Mouse (Mus musculus) forebrain, embryonic 13.5 days (tissue): ENCODE results near the gene Tbc1d13. TPM values are rescaled to one million over a fixed set of nuclear protein-coding genes. Genes with fewer than 3 reads are reported as not detected.
"Not testable (repeated sequence)": the region's sequence is repeated elsewhere in the genome, so short reads cannot be mapped to it uniquely, and the experiment has no call there.

Source experiments
- ATAC-seq: fragments of 200-750 bp; cut with Nextera tagmentation; 2 replicates; pipeline ENCODE4 v1.8.0; 2017
- H3K27ac ChIP-seq: fragments of 300-500 bp; sonication (generic); 2 replicates; pipeline ENCODE4 v1.5.1; 2015; ENCODE audit warnings: inconsistent platforms, mild to moderate bottlenecking, moderate library complexity
- H3K27me3 ChIP-seq: fragments of 300-500 bp; sonication (generic); 2 replicates; pipeline ENCODE4 v1.6.1; 2015; ENCODE audit warnings: mild to moderate bottlenecking, inconsistent platforms
- H3K36me3 ChIP-seq: fragments of 300-500 bp; sonication (generic); 2 replicates; pipeline ENCODE4 v1.6.1; 2015; ENCODE audit warnings: mild to moderate bottlenecking, inconsistent platforms; ENCODE audit not compliant: poor library complexity, severe bottlenecking
- H3K4me1 ChIP-seq: fragments of 300-500 bp; sonication (generic); 2 replicates; pipeline ENCODE4 v1.6.1; 2015; ENCODE audit warnings: inconsistent platforms
- H3K4me2 ChIP-seq: fragments of 300-500 bp; sonication (generic); 2 replicates; pipeline ENCODE4 v1.6.1; 2015; ENCODE audit warnings: inconsistent platforms, mild to moderate bottlenecking, moderate library complexity
- H3K4me3 ChIP-seq: fragments of 300-500 bp; sonication (generic); 2 replicates; pipeline ENCODE4 v1.5.1; 2015; ENCODE audit warnings: mild to moderate bottlenecking, inconsistent platforms
- H3K9ac ChIP-seq: fragments of 300-500 bp; sonication (generic); 2 replicates; pipeline ENCODE4 v1.6.1; 2015; ENCODE audit warnings: mild to moderate bottlenecking, inconsistent platforms
- H3K9me3 ChIP-seq: fragments of 300-500 bp; sonication (generic); replicated peaks from 2 replicates; pipeline ENCODE4 v1.6.1; 2016; ENCODE audit warnings: inconsistent platforms
- WGBS: fragments of 180-500 bp; shearing (Covaris S2); methylation state at CpG from one replicate; pipeline ENCODE4 v1.1.7; 2015; 5-methylcytosine and 5-hydroxymethylcytosine counted together
- polyA plus RNA-seq: library from polyadenylated mRNA; unstranded; fragments of >200 nt; fragmentation: Nextera tagmentation; extraction: Ambion mirVana; gene quantifications from 2 replicates; pipeline ENCODE4 v1.2.1, GENCODE M21; 2015

Gene Tbc1d13
- polyA plus RNA-seq, 1 experiment from 2014 or later, result 14.1 TPM

DNA sequence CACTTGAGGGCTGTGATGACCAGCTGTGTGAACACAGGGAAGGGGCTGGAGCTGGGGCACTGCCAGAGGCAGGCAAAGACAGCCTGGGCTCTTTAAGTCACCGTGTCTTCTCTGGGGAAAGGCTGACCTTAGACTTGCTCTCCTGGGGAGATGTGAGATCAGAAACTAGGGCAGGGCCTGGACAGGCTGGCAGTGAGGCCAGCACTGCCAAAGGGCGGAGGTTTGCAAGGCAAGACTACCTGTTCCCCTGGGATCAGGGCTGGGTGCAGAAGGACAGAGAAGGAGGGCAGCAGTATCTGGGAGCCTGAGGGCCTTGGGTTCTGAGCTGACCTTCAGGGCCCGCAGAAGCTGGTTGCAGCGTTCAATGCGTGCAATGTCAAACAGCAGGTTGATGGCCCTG is 25.9 kb upstream of the Tbc1d13 start:
- Histone ChIP-seq H3K9me3 (no peaks in the 10 kb centered on the region), H3K27ac (no peak overlapping the region), H3K27me3 (no peaks in the 10 kb centered on the region), H3K4me1 (no peaks in the 10 kb centered on the region), H3K4me2 (no peak overlapping the region), H3K4me3 (no peak overlapping the region), H3K9ac (no peak overlapping the region), H3K36me3 (peaks cover 93% of the 10 kb centered on the region)
- WGBS, result 89% methylated on average over 5 of the region's 5 CpGs
- ATAC-seq, result no peak

DNA sequence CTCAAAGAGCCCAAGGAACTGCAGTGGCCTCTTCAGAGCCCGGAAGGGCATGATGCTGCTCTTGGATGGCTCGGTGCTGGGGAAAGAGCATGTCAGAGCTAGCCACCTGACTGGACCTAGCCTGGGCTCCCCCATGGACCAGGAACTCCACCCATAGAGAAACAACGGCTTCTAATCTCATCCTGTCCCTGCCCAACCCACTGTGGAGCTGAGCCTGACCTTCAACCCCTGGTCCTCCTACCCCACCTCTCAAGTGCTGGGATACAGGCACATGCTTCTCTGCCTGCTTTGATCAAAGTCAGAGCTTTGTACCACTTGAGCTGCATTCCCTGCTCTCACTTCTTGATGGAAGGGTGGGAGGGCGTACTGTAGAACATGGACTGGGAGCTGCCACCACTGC is 25.3 kb upstream of the Tbc1d13 start:
- no peak overlapping the region for H3K4me2 ChIP-seq
- 97% methylated on average over 4 of the region's 4 CpGs for WGBS
- H3K9me3 ChIP-seq, result no peaks in the 10 kb centered on the region
- no peaks in the 10 kb centered on the region for H3K4me1 ChIP-seq
- H3K4me3 ChIP-seq, result no peak overlapping the region
- peaks cover 93% of the 10 kb centered on the region for H3K36me3 ChIP-seq
- H3K27ac ChIP-seq, result no peak overlapping the region
- H3K9ac ChIP-seq, result no peak overlapping the region
- ATAC-seq, result no peak
- no peaks in the 10 kb centered on the region for H3K27me3 ChIP-seq

DNA sequence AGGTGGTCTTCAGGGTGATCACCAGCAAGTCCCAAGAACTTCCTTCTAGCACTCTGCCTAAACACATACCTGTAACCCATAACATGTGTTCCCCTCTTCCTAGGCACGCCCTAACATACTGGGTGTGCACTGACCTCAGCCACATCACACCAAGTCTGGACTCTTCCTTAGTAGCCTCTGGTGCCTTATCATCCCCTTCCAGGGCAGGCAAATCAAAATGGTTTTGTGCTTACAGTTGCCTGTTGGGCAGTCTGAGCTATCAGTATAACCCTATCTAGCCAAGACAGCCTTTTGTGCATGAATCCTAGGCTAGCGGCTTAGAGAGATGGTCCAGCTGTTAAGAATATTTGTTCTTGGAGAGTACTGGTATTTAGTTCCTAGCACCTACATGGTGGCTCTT is 22.0 kb upstream of the Tbc1d13 start:
- Histone ChIP-seq H3K4me2 (no peak overlapping the region), H3K4me3 (no peak overlapping the region), H3K9ac (no peak overlapping the region), H3K27me3 (no peaks in the 10 kb centered on the region), H3K9me3 (no peaks in the 10 kb centered on the region), H3K27ac (no peak overlapping the region), H3K4me1 (no peaks in the 10 kb centered on the region), H3K36me3 (peaks cover 68% of the 10 kb centered on the region)
- no peak for ATAC-seq
- 97% methylated on average over 2 of the region's 2 CpGs for WGBS

DNA sequence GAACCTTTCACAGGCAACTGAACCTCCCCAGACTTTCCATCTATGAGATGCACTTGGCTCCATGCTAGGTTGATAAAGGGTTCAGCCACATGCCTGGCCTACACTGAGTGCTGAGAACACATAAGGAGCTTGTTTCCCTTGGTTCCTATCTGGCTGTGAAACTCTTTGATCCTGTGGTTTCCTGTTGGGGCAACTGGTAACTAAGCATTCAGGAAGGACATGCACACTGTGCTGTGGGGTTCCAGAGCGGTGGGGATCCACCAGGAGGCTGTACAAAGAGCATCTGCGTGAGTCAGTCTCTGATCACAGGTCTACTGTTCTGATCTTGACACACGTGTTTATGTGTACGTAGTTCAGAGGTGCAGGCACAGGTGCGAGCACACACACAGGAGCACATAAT is 21.0 kb upstream of the Tbc1d13 start:
- Histone ChIP-seq H3K4me3 (no peak overlapping the region), H3K4me1 (no peaks in the 10 kb centered on the region), H3K9ac (no peak overlapping the region), H3K36me3 (peaks cover 61% of the 10 kb centered on the region), H3K27ac (no peak overlapping the region), H3K9me3 (no peaks in the 10 kb centered on the region), H3K4me2 (no peak overlapping the region), H3K27me3 (no peaks in the 10 kb centered on the region)
- no peak for ATAC-seq
- 91% methylated on average over 5 of the region's 5 CpGs for WGBS

DNA sequence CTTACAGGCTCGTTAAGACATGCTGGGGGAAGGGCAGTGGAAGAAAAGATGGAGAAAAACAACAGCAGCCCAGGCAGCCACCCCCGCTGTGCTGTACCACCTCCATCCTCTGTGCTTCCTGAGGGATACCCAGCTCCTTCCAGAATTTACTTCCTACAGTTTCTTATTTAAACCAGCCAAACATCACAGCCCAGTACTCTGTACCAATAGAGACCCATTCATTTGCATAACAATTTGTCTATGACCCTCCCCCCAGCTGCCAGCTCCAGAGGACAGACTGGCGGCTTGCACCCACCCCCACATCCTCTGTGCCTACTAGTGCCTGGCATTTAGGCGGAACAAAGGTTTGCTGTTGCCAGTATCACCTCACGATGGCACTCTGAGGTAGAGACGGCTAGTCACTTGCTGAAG is 13.9 kb upstream of the Tbc1d13 start:
- H3K4me2 ChIP-seq, result peak overlapping the region; percentile 38
- peak overlapping the region; percentile 84 for H3K27ac ChIP-seq
- ATAC-seq, result peak; percentile 69
- peaks cover 39% of the 10 kb centered on the region for H3K4me1 ChIP-seq
- H3K9me3 ChIP-seq, result no peaks in the 10 kb centered on the region
- peak overlapping the region; percentile 28; the same call in 1 of the 2 replicates for H3K9ac ChIP-seq
- WGBS, result 8% methylated on average over 6 of the region's 6 CpGs
- H3K4me3 ChIP-seq, result no peak overlapping the region
- peaks cover 11% of the 10 kb centered on the region; the same call in 1 of the 2 replicates for H3K36me3 ChIP-seq
- H3K27me3 ChIP-seq, result no peaks in the 10 kb centered on the region

DNA sequence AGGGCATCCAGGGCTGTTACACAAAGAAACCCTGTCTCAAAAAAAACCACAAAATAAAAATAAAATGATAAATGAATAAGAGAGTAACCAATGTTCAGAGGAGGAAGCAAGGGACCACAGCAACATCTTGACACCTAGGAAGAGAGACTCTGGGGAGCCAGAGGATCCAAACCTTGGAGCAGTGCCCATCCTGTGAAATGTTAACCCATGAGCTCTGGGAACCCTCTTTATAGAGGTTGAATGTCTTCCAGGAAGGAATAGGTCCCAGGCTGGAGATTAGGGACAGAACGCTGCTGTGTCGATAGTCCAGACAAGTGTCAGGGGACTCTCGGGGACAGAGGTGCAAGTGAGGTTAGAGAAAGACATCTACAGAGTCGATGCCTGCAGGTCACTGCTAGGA is 13.3 kb upstream of the Tbc1d13 start:
- Histone ChIP-seq H3K9ac (peak overlapping the region; percentile 28; the same call in 1 of the 2 replicates), H3K4me2 (peak overlapping the region; percentile 38), H3K4me3 (no peak overlapping the region), H3K27ac (peak overlapping the region; percentile 84), H3K36me3 (peaks cover 10% of the 10 kb centered on the region; the same call in 1 of the 2 replicates), H3K4me1 (peaks cover 45% of the 10 kb centered on the region), H3K27me3 (no peaks in the 10 kb centered on the region), H3K9me3 (no peaks in the 10 kb centered on the region)
- WGBS, result 89% methylated on average over 4 of the region's 4 CpGs
- no peak for ATAC-seq

DNA sequence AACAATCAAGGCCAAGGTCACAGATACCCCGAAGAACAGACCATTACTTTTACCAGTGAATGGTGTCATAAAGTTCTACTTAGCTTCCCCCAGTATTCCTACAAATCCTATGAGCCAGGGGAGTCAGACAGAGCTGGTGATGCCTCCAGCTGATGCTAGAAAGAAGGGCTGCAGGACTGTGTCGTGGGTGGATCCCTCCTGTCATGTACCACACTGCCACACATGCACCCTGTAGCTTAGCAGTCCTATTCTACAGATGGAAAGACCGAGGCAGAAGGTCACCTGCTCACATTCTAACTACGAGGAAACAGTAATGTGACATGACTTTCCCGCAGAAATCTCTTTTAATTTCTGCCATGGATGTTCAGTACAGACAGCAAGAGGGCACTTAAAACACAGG is 10.8 kb upstream of the Tbc1d13 start:
- ATAC-seq, result no peak
- H3K36me3 ChIP-seq, result peaks cover 7% of the 10 kb centered on the region; the same call in 1 of the 2 replicates
- peak overlapping the region; percentile 87 for H3K4me2 ChIP-seq
- no peaks in the 10 kb centered on the region for H3K9me3 ChIP-seq
- H3K4me3 ChIP-seq, result 0 out of 2 replicates have a peak overlapping the region, but pooled peaks have one; percentile 89
- no peaks in the 10 kb centered on the region for H3K27me3 ChIP-seq
- 86% methylated on average over 5 of the region's 5 CpGs for WGBS
- H3K27ac ChIP-seq, result no peak overlapping the region
- peaks cover 45% of the 10 kb centered on the region for H3K4me1 ChIP-seq
- H3K9ac ChIP-seq, result peak overlapping the region; percentile 46; the same call in 1 of the 2 replicates

DNA sequence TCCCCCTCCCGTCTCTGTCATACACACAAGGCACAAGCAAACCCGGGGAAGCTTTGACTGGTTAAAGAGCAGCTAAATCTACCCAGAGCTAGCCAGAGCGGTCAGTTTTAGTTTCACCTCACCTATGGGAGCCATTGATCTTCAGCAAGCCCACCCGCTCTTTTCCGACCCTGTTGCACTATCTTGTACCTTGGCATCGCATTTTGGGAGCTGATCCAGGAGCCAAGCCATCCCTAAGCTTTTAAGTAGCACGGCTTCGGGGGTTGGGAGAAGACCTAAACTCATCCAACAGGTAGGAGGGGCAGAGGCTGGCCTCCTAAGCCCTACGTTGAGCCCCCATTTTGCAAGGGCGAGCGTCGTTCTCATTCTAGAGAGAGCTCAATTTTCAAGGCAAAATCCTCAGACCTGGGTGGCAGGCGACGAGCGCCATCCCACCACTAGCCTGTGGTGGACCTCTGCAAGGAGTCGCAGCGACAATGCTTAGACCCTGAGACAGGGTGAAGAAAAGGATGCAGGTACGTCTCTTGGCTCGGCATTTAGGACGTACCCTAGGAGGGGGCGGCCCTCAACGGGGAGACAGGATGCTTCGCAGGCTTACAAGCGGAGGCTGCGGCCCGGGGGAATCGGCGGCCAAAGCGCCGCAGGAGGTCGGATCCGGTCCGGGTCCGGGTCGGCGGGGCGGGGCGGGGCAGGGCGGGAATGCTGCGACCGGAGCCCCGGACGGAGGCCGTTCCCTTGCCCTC is 9.6 kb upstream of the Tbc1d13 start:
- WGBS, result under 1% methylated on average over 41 of the region's 44 CpGs
- H3K4me1 ChIP-seq, result peaks cover 44% of the 10 kb centered on the region

DNA sequence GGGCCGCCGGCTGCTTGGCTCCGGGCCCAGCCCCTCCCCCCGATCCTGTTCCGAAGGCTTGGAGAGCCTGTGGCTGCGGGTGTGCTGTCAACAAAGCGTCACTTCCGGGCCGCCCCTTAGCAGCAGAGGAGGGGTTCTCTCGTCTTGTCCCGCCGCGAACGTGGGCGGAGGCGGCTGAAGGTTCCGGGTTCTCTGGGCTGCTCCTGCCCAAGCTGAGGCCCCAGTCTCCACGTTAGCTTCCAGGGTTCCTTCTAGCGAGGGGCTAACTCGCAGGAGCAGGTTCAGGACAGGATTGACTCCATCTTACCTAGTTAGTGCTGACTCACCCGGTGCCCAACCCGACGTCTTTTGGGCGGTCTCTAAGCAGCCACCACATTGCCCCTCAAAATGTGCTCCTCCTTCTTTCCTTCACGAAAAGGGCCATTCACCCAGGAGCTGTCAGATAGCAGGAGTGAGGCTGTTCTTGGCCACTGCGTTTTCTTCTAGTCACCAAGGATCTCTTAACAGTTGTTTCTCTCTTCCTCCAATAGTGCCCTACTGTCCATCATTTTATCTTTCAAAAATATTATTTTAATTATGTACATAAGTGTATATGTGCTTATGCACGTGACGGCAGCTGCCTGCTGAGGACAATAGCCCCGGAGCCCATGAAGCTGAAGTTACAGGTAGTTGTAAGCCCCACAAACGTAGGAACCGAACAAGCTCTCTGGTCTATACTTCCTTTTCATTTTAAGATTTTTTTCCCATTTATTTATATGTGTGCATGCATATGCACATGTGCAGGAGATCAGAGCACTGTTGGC is 8.9 kb upstream of the Tbc1d13 start, which contains the start of gene Zer1:
Gene Zer1 (minus strand): TSS at position 114 of the 803 bp plus-strand sequence.
- WGBS, result 10% methylated on average over 31 of the region's 31 CpGs
- H3K9ac ChIP-seq, result peak within 1 kb of the TSS; percentile 93
- H3K36me3 ChIP-seq, result peaks cover 7% of the 10 kb centered on the region; the same call in 1 of the 2 replicates
- peak within 1 kb of the TSS; percentile 87 for H3K4me2 ChIP-seq
- peak; percentile 97 for ATAC-seq
- no peaks in the 10 kb centered on the region for H3K27me3 ChIP-seq
- H3K4me1 ChIP-seq, result peaks cover 36% of the 10 kb centered on the region
- peak within 1 kb of the TSS; percentile 83 for H3K27ac ChIP-seq
- H3K9me3 ChIP-seq, result no peaks in the 10 kb centered on the region
- H3K4me3 ChIP-seq, result peak within 1 kb of the TSS; percentile 89

More for the DNA sequence above, 9.6 kb upstream of the Tbc1d13 start:
- H3K9ac ChIP-seq, result peak overlapping the region; percentile 93
- no peaks in the 10 kb centered on the region for H3K27me3 ChIP-seq
- peaks cover 7% of the 10 kb centered on the region; the same call in 1 of the 2 replicates for H3K36me3 ChIP-seq
- peak overlapping the region; percentile 87 for H3K4me2 ChIP-seq
- peak overlapping the region; percentile 89 for H3K4me3 ChIP-seq
- peak overlapping the region; percentile 83 for H3K27ac ChIP-seq
- peak; percentile 72 for ATAC-seq
- no peaks in the 10 kb centered on the region for H3K9me3 ChIP-seq

DNA sequence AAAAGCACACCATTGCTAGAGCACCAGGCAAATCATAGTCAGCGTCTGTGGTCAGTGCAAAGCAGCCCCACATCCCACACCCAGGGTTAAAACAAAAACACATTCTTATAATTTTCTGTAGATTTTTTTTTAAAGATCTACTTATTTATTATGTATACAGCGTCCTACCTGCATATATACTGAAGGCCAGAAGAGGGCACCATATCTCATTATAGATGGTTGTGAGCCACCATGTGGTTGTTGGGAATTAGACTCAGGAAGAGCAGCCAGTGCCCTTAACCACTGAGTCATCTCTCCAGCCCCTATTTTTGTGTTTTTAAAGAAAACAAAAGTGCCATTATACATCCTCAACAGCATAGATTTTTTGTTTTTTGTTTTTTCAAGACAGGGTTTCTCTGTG is 4.8 kb upstream of the Tbc1d13 start:
- Histone ChIP-seq H3K4me2 (no peak overlapping the region), H3K27ac (no peak overlapping the region), H3K36me3 (no peaks in the 10 kb centered on the region), H3K4me3 (no peak overlapping the region), H3K27me3 (no peaks in the 10 kb centered on the region), H3K9ac (no peak overlapping the region), H3K9me3 (no peaks in the 10 kb centered on the region), H3K4me1 (peaks cover 13% of the 10 kb centered on the region)
- WGBS, result 33% methylated on average over 2 of the region's 2 CpGs
- ATAC-seq, result no peak

DNA sequence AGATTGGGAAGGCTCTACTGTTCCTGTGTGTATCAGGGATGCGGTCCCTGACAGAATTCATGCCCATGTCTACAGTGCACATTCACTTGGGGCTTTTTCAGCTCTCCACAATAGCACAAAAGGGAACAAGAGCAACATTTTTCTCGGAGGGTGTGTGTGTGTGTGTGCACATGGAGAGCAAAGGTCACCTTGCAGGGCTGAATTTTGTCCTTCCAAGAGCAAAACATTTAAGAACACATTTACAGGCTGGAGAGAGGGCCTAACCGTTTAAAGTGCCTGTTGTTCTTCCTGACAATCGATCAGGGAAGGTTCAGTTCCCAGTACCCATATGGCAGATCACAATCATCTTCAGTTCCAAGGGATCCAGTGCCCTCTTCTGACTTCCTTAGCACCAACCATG is 3.4 kb upstream of the Tbc1d13 start:
- Histone ChIP-seq H3K4me3 (no peak overlapping the region), H3K27me3 (no peaks in the 10 kb centered on the region), H3K9ac (no peak overlapping the region), H3K36me3 (no peaks in the 10 kb centered on the region), H3K27ac (no peak overlapping the region), H3K4me2 (no peak overlapping the region), H3K4me1 (peaks cover 19% of the 10 kb centered on the region), H3K9me3 (no peaks in the 10 kb centered on the region)
- ATAC-seq, result no peak
- 89% methylated on average over 4 of the region's 4 CpGs for WGBS

DNA sequence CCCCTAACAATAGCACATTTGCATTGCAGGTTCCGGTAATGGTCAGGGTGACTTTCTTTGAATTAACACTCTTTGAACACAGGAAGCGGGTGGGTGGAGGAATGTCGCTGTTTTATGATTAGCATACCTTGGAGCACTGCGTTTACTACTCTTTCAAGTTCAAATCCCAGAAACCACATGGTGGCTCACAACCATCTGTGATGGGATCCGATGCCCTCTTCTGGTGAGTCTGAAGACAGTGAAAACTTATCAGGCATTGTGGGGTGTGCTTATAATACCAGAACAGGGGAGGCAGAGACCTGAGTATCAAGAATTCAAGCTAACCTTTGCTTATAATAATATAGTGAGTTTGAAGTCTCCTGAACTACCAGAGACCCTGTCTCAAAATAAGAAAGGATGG is 2.3 kb upstream of the Tbc1d13 start:
- ATAC-seq, H3K4me3 ChIP-seq, H3K9me3 ChIP-seq, H3K36me3 ChIP-seq, H3K27ac ChIP-seq, H3K4me2 ChIP-seq, H3K27me3 ChIP-seq, H3K9ac ChIP-seq: not testable (repeated sequence)
- 72% methylated on average over 5 of the region's 5 CpGs for WGBS
- H3K4me1 ChIP-seq, result peaks cover 26% of the 10 kb centered on the region
